Mouse (Mus musculus) cerebellum, adult (tissue): ENCODE results near the gene Lrp4.
A peak's percentile ranks its signal among the peaks of the same experiment; 100 is the strongest.

Experiments
- ATAC-seq: cut with Nextera tagmentation; 2 replicates; pipeline ENCODE4 v1.9.2; 2017; ENCODE audit warnings: mild to moderate bottlenecking, moderate library complexity, mixed read lengths; ENCODE audit not compliant: insufficient number of reproducible peaks, low FRiP score, low TSS enrichment

Gene Lrp4

GRCm38 (mm10) chr2:91457259-91457655 lies at the start of gene Lrp4:
Lrp4 (plus strand) TSS chr2:91457511.
- ATAC-seq: no peak

DNA sequence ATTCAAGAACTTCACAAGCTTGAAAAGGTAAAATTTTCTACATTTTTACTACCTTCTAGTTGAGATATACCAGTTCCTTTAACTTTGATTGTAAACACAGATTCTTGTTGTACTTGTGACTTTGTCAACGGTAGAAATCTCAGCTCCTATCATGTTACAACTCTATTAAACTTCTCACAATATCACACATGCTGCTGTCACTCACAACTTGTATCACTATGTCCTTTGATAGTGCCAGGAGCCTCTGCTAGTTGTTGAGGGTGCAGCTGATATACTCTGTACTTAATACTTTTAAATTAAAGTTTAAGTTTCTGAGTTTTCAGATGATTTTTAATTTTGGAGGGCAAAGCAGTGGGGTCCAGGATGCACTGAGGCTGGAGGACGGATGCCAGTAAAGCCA lies 49.3 kb upstream of the Lrp4 start:
- ATAC-seq: no peak

GRCm38 (mm10) chr2:91411473-91411872 lies 45.8 kb upstream of the Lrp4 start:
- no peak for ATAC-seq

DNA sequence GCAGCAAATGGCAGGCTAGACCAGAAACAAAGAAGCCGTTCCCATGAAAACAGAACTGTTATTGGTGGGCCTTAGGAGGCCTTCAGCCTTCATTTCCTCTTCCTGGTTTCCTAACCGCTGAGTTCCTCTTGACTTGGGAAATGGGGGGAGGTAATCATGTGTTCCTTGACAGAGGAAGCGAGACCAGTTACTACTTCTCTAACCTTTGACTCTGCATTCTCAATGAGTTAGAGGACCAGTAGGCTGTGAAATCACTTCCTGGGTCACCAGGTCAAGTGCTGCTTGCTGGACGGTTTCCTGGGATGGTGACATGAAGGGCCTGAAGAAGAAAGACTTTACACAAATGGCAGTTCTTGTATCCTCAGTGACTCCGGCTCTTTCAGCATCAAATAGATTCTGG lies 45.0 kb upstream of the Lrp4 start:
- no peak for ATAC-seq

DNA sequence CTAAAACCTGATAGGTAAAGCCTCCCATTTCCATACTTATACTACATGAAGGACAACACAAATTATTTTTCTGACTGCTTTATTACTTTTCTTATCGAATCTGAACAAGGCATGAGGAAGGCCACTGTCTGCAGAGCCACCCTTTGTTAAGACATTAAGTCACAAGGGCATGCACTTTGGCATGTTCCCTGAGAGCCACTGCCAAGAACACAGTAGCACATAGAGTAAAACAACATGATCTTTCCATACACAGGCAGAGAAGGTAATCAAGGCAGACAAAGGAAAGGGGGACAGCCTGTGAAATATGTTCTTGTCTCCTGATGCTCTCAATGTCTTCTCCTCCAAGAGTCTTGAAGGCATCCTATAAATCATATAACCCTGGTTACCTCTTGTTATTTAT lies 43.5 kb upstream of the Lrp4 start:
- ATAC-seq: no peak

GRCm38 (mm10) chr2:91421641-91422040 lies 35.7 kb upstream of the Lrp4 start:
- no peak for ATAC-seq

GRCm38 (mm10) chr2:91424061-91424720 lies 33.1 kb upstream of the Lrp4 start:
- ATAC-seq: no peak

GRCm38 (mm10) chr2:91426321-91426720 lies 31.0 kb upstream of the Lrp4 start:
- no peak for ATAC-seq

GRCm38 (mm10) chr2:91429146-91429545 lies 28.2 kb upstream of the Lrp4 start:
- ATAC-seq: no peak

GRCm38 (mm10) chr2:91429915-91430599 lies 27.3 kb upstream of the Lrp4 start:
- ATAC-seq: no peak

DNA sequence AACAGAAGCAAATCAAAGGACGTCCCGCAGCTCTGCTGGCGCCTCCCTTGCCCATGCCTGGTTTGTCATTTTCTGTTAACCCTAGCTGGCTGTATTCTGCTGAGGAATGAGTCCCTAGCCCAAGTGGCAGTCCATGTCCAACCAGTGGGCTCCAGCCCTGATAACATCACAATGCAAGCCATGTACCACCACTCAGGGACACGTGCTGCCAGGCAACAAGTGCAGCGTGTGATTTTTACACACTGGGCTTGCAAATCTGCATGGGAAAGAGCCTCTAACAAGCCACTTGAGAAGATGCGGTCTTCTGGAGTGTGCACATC lies 26.8 kb upstream of the Lrp4 start:
- no peak for ATAC-seq

DNA sequence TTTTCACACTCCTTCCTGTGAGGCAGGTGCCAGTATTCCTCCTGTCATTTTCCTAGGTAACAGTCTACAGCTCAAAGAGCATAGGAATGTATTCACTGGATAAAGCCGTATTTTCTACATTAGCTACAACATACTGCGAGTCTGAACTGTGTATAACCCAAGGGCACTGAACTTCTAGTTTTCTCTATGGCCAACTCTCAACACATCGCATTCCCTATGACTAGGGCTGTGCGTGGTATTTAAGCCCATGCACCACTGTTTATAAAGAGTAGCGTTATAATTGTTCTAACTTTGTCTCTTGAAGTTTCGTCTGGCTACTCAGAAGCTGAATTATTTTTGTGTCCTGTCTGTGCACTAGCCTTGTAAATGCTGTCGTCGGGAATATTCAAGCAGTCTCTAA lies 20.6 kb upstream of the Lrp4 start:
- no peak for ATAC-seq

DNA sequence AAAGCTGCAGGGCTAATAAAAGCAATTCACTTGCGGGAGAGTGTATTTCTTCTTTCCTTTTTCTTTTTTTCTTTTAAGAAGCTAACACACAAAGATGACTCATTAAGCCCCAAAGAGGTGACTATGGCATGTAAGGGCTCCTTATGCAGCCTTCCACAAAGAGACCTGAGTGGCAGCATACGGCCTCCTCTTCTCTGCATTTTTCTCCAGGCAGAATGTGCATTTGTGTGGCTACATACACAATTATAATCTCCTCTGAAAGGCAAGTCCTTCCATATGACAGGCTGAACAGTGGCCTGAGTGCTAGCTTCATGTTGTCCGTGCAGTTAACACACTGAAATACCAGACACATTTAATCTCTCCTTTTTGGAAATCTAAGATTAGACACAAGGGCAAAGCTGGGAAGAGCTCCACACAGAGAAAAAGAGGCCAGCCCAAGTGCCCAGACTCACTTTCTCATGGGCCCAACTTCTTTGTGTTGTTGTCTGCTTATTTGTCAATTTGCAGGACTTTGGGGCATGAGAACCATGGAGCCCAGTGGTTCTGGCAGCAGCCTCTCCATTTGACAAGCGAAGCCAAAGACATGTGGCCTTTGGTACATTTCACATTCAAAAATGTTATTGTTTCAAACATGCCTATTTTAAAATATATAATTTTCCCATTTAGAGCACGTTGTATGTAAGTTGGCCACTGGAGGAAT lies 20.0 kb upstream of the Lrp4 start:
- no peak for ATAC-seq

DNA sequence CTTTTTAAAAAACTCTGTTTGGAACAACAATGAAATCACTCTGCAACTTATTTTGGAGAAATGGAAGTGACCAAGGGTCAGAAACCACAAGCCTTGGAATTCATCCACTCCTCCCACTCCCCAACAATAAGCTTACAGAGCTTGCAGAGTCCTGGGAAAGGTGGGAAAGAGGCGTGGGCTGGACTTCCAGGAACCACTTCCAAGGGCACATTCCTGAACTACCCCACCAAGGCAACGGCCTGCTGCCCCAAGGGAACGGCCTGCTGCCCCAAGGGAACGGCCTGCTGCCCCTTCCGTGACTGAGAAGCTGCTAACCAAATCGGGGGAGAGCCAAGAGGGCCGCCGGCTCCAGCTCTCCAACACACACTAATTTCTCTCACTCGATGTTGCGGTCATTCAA lies 18.0 kb upstream of the Lrp4 start:
- no peak for ATAC-seq

GRCm38 (mm10) chr2:91439876-91440275 lies 17.4 kb upstream of the Lrp4 start:
- ATAC-seq: no peak

DNA sequence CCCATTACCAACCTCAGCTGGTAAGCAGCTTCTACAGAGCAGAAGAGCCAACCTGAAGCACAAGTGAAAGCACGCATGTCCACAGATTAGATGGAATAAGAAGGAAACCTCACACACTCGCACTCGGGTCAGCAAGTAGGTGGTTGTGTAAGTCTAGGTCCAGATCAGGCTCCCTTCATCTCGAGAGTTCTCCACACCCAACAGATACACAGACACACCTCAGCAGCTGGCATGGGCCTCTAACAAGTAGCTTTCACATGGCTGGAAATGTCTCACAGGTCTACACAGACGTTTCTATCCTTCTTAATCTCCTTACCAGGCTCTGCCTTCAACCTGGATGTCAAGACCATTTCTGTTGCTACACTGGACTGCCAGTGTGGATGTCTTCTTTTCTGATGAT lies 16.6 kb upstream of the Lrp4 start:
- ATAC-seq: no peak

DNA sequence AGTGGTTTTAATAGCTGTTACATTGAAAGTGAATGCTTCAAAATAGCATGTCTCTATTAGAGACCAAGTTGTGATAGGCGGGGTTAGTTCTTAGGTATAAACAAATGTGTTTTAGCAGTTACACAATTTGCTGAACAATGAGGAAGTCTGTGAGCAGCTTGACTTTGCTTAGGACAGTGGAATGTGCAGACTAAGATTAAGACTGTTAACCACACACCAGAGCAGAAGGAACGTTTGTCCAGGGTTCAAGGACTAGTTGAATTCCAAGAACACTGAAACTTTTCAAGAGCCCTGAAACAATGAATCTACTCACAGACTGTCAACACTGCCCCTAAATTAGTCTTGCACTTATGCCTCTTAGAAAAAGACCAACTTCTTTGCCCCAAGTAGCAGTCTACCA lies 15.6 kb upstream of the Lrp4 start:
- ATAC-seq: no peak

DNA sequence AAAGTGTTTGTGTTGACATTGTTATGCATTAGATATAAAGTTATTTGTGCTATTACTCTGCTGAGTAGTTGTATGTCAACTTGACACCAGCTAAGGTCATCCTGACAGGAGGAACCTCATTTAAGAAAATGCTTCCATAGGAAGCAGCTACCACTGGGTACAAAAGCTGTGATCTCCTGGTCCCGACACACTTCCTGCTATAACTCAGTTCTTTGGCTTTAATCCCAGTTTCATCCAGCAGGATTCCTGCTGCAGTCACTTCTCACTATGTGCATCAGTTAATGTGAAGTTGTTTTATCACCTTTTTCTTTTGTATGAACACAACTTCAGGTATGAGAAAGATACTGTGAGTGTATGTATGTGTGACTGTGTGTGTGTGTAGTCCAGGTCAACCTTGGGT lies 15.1 kb upstream of the Lrp4 start:
- no peak for ATAC-seq

DNA sequence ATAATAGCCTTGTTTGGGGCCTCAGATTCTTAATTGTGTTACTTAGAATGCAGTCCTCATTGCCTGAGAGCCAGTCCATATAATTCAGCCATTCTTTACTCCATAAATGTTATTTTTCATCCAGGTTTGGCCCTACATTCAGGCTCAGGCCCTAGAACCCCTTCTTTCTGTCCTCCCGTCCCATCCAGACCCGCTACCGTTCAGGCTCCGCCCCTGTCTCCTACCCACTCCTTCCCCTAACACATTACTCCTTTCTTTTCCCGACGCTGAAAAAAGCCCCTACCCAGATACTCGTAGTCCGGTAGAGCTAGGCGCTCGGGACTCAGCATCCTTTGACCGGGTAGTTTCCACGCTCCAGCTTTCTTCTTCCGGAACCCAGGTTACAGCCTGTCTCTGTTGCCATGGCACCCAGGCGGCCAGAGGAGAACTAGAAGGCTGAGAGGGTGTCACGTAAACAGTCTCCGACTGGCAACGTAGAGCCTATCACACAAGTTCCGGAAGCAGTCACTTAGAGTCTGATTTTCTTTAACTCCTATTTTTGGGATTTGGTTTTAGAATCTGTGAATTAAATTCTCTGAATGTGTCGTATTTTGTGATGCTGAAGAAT lies 12.9 kb upstream of the Lrp4 start, which contains the start of gene 1110051M20Rik:
Gene 1110051M20Rik (minus strand): TSS at position 419 of the 607 bp plus-strand sequence.
- ATAC-seq: peak; percentile 91

DNA sequence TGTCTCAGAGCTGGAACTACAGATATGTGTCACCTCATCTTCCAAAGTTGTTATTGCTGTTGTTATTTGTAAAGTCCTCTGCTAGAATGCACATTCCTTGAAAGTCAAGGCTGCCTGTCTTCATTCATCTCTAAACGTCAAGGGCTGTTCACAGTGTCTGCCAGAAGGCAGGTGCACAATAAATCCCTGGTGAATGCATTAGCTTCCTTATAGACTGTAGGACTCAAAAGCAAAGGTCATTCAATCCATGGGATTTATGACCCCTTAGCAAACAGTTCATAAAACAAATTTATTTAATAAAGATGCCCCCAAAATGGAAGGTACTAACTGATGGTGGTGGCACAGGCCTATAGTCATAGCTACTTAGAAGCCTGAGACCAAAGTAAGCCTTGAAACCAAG lies 7.6 kb upstream of the Lrp4 start:
- ATAC-seq: no peak

GRCm38 (mm10) chr2:91450316-91450715 lies 7.0 kb upstream of the Lrp4 start:
- no peak for ATAC-seq
